Mouse (Mus musculus): Measurements from ENCODE around the gene Rhoa.
"Not testable (repeated sequence)": the region's sequence is repeated elsewhere in the genome, so short reads cannot be mapped to it uniquely, and the experiment has no call there.

Rhoa gene

DNA sequence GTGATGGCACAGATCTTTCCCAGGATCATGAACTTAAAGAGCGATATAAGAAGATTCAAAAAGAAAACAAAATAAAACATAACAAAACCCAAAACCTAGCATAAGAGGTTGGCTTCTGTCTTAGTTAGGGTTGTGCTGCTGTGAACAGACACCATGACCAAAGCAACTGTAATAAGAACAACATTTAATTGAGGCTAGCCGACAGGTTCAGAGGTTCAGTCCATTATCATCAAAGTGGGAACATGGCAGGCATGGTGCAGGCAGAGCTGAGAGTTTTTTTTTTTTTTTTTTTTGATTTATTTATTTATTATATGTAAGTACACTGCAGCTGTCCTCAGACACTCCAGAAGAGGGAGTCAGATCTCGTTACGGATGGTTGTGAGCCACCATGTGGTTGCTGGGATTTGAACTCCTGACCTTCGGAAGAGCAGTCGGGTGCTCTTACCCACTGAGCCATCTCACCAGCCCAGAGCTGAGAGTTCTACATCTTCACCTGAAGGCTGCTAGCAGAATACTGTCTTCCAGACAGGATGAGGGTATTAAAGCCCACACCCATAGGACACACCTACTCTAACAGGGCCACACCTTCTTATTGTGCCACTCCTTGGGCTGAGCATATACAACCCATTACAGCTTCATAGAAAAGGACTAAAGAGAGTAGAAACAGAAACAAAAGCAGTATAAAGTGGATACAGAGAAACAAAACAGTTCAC, 18.2 kb upstream of the Rhoa start:
- DNase-seq (ENCODE audit: low spot score in 2 of 2), result not testable (repeated sequence)

DNA sequence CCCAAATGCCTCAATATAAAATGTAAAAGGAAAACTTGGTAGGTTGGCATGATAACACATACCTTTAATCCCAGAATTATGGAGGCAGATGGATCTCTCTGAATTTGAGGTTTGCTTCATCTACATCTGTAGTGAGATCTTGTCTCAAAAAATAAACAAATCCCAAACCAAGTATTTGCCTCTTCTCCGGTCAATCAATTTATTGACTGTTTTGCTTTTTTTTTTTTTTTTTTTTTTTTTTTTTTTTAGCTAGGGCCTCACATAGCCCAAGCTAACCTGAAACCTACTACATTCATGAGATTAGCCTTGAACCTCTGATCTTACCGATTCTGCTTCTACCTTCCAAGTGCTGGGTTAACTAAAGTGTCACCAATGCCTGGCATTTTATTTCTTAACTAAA, 16.6 kb upstream of the Rhoa start:
- DNase-seq (ENCODE audit: low spot score in 2 of 2), result no peak

DNA sequence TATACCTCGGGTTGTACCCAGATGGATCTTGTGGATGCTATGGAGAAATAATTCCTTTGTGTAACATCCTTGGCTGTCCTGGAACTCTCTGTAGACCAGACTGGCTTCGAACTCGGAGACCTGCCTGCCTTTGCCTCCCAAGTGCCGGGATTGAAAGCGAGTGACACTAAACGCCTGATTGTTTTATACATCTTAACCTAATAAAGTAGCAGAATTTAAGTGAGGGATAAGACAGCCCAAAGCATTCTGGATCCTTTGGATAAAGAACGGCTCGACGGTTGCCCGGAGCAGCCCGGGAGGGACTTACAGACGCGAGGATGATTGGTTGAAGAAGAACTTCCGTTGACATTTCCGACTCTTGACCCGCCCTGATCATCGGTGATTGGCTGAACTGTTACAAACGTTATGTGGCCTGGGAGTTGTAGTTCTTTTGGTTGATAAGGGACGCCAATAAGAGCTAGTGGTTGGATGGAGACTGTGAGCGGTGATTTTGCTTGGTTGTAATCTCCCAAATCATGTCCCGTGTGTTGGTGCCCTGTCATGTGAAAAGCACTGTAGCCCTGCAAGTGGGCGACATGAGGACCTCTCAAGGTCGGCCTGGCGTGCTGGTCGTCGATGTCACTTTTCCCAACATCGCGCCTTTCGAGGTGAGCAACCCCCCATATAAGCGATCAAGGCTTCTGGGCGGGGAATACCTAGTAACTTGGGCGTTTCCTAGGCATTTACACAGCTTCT, 15.7 kb upstream of the Rhoa start, which contains the start of gene Nicn1:
Gene Nicn1 (plus strand): TSS at position 414 of the 735 bp plus-strand sequence.
- peak; percentile 83 to 84 for DNase-seq (ENCODE audit: low spot score in 2 of 2)

DNA sequence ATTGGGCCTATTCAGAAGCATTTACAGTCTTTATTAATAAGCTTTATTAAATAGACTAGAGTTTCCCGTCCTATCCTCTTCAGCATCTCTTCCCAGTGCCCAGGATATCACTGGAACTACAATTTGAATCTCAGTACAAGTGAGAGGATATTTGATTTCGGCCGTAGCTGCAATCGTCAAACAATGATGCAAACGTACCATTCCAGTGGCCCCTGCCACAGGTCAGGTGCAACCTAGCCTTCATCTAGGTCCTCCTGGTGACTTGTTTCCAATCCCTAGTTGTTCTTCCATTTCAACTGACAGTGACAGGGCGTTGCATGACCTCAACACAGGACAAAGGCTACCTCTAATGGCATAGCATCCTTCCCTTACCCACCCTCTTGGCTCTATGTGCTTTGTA, 15.2 kb upstream of the Rhoa start:
- no peak for DNase-seq (ENCODE audit: low spot score in 2 of 2)

DNA sequence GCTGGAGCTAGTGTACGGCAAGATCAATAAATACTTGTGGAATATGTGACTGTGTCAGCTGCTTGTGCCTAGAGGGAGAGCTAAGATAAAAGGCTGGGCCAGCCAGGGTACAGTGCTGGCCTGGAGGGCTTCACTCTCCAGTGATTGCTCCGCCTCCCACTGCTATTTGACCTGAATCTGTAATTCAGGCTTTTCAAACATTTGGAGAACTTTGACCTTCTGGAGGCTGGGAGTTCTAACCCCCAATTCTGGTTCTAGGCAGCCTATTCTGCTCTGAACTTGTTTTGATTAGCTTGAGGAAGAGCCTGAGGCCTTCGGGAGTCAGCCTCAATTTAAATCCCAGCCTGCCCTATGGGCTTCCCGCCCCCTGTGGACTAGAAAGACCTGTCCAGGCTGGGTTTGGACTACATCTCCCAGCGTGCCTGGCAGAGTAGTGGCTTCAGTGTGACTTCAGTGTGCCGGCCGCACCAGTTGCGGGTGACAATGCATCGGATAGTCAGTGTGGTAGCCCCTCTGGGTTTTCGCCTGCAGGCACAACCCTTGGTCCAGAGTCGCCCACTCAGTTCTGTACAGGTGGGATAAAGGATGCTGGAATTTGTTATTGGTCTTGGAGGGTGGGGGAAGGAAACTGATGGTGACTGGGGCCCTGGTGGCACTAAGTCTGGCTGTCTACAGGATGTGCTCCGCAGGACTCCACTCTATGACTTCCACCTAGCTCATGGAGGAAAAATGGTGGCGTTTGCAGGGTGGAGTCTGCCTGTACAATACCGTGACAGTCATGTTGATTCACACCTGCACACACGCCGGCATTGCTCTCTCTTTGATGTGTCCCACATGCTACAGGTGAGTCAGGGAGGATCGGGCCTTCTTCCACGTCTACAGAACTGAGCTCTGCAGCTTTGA, 9.2 kb upstream of the Rhoa start, which contains the start of gene Amt:
Gene Amt (plus strand): TSS at position 401 of the 903 bp plus-strand sequence.
- DNase-seq (ENCODE audit: low spot score in 2 of 2), result no peak

DNA sequence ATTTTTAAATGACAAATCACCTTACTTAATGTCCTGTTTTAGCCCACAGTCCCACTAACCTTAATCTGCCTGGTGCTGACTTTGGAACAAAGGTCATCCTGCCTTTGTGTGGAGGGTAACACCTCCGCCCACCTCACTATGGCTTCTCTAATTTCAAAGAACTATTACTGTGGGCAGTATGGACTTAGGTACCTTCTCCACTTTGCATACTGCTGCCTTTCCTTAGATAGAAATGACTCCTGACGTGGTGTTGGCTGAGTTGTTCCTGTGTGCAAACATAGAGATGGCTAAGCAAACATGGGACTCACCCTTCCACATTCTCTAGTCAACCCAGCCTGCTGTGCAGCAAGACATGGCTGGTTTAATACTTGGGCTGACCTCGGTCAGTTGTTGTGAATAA, 4.1 kb upstream of the Rhoa start:
- DNase-seq (ENCODE audit: low spot score in 2 of 2), result no peak

DNA sequence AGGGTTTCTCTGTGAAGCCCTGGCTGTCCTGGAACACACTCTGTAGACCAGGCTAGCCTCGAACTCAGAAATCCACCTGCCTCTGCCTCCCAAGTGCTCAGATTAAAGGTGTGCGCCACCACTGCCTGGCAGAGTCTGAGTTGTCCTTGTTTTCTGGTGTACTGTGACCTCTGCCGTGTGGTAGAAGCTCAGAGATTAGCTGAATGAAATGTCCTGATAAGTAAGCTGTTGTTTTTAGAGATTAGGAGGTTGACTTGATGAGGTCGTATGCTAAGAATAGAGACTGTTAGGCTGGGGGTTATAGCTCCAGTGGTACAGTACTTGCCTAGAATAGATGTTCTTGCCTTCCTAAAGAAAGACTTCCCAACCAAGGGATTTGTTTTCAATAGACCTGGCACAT, 1.2 kb upstream of the Rhoa start:
- no peak for DNase-seq (ENCODE audit: low spot score in 2 of 2)

DNA sequence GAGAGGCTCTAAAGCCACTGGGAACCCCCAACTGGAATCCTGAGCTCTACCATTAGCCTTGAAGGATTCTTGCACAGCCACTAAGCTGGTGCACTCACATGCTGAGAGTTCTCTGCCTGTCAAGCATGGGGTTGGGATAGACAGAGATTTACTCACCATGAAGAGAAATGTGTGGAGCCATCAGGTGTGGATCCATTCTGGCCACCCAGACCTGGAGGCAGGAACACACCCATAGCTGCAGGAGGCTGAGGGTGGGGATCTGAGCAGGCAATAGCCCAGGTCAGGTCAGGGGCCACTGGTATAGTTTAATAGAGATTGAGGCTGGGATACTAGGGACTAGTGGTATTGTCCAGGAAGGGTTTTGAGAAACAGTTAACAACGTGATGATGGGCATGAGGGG, 759 bp upstream of the Rhoa start:
- DNase-seq (ENCODE audit: low spot score in 2 of 2), result no peak

DNA sequence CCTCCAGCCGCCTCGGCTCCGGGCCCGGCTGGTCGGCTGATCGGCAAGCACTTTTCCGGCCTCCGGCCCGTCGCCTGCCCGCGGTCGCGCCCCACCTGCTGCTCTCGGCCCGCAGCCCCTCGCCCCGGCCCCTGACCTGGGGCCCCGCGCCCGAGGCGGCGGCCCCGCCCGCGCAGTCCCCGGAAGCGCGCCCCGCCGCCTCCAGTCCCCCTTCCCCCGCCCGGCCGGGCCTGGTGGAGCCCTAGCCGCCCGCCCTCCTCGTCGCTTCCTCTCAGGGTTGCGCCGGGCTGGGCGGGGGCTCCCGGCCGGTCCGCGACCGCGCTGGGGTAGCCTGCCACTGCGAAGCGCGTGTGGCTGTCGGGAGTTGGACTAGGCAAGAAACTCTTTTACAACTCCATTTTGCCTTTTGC, 647 bp downstream of the Rhoa start:
- peak; percentile 78 to 86 for DNase-seq (ENCODE audit: low spot score in 2 of 2)

DNA sequence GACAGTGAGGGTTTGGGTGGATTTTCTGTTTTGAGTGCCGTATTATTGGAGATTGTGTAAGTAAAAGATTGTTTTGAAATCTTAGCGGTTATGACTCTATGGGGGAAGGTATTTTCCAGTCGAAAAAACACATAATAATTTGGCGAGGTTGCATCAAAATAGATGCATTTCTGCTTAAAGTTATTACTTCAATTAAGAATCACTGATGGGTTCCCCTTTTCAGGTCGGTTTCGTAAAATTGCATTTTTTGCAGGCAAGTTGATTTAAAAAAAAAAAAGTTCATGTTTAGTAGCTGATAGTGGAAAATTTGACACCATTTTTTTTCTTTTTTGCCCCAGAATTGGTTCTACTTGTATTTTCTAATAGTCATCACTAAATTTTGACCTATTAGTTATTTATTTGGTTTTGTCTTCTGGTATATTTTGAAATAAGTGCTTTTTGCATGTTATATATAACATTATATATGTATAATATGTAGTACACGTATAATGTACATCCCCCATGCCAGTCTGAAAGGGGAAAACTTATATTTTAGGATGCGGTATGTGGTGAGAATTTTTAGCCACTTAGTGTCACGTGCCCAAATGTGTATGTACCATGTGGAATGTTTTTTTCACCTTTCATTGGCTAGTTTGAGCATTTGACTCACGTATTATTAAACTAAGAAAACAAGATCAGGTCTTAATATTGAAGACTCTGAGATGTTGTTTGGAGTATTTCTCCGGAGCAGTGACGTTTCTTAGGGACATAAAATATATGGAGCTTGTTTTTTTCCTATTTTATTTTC, 1.3 kb downstream of the Rhoa start:
- no peak for DNase-seq (ENCODE audit: low spot score in 2 of 2)

DNA sequence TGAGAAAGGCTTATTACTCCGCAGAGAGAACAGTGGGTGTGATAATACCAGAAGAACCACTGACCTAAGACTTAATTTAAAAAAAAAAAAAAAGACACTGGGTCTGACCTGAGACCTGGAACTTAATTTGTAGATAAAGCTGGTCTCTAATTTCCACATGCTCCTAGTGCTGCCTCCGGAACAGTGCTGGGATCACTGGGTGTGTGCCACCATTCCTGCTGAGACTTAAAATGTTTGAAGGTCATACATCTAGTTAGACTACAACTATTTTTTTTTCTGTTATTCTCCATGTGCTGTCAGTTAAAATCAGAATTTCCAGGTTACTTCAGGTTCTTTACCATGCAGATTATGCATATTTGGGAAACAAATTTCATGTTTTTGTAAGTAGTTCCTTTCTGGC, 2.2 kb downstream of the Rhoa start:
- no peak for DNase-seq (ENCODE audit: low spot score in 2 of 2)

DNA sequence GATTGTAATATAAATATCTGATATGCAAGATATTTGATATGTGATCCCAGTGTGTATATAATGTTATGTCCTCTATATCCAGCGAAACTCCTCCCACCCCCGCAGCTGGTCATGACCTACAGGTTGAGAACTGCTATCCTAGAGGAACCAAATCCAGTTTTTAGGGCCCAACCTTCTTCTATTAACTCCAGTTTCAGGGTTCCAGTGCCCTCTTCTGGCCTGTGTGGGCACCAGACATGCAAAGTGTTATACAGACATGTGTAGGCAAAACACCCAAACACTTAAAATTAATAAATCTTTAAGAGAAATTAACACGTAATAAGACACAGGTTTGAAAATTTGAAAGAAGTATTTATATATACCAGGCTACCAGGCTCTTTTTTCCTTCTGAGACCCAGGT, 11.6 kb downstream of the Rhoa start:
- DNase-seq (ENCODE audit: low spot score in 2 of 2), result no peak

DNA sequence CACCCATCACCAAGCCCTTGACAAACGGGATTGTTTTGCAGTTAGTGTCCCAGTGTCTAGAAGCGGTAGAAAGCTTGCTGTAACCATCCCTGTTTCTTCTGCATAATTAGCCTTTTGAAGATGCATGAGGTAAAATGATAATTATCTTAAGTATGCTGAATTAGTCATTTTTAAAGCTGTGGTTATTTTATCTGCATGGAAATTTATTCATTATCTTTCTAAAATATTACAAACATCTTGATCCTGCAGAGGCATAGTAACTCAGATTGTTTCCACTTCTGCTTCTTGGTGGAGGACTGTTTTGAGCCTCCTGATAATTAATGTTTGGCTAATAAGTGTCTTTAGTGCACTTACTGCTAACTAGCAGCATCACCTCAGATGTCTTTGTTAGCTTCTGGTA, 12.5 kb downstream of the Rhoa start:
- DNase-seq (ENCODE audit: low spot score in 2 of 2), result no peak

DNA sequence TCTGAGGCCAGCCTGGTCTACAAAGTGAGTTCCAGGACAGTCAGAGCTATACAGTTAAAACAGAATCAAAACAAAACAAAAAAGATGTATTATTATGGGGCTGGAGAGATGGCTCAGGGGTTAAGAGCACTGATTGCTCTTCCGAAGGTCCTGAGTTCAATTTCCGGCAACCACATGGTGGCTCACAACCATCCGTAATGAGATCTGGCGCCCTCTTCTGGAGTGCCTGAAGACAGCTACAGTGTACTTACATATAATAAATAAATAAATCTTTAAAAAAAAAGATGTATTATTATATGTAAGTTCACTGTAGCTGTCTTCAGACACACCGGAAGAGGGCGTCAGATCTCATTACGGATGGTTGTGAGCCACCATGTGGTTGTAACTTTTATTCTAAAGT, 16.1 kb downstream of the Rhoa start:
- not testable (repeated sequence) for DNase-seq (ENCODE audit: low spot score in 2 of 2)

DNA sequence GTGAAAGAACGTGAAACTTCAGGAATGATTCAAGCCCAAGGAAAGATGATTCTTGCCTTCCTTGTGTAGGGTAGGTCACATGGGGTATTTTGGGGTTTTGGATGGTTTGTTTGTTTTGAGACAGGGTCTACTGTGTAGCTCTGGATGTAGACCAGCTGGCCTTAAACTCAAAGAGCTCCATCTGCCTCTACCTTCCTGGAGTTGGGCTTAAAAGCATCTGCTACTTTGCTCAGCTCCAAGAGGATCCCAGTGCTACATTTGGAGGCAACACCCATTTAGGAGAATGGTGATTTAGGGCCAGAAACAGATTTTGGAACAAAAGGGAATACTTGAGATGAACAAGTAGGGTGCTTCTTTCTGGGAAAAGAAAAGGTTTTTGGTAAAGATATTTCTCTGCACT, 18.9 kb downstream of the Rhoa start:
- DNase-seq (ENCODE audit: low spot score in 2 of 2), result no peak

DNA sequence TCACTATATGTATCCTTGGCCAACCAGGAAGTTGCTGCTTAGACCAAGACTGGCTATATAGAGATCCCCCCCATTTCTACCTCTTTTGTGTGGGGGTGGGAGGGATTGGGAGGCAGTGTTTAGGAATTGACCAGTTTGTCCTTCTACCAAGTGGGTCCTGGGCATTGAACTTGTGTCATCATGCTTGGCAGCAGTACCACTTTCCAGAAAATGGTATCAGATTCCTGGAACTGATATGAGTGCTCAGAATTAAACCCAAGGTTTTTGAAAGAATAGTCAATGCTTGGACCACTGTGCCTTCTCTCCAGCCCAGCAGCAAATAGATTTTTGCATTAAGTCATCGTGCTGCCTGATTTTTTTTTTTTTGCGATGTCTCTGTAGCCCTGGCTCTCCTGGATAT, 19.9 kb downstream of the Rhoa start:
- no peak for DNase-seq (ENCODE audit: low spot score in 2 of 2)

DNA sequence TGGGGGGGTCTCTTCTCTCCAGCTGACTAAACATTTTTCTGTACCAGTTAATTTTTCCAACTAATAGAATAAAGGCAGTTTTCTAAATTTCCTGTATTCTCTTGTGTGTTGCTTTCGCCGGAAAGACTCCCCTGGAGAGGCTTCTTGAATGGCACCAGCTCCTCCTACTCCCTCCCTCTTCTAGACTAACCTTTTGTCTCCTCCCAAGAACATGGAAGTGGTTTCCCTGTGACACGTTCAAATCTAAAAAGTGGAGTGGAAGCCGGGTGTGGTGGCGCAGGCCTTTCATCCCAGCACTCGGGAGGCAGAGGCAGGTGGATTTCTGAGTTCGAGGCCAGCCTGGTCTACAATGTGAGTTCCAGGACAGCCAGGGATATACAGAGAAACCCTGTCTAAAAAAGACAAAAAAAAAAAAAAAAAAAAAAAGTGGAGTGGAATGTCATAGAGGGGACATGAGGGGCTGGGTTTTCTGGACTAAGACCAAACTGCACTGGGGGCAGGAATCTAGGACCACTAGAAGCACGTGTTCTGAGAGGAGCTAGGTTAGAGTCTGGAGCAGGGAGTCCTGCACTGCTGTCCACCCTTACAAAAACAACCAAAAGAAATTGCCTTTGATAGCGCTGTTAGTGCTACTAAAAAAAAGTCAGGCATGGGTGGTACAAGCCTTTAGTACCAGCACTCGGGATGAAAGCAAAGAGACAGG, 32.1 kb downstream of the Rhoa start:
- DNase-seq (ENCODE audit: low spot score in 2 of 2), result no peak

DNA sequence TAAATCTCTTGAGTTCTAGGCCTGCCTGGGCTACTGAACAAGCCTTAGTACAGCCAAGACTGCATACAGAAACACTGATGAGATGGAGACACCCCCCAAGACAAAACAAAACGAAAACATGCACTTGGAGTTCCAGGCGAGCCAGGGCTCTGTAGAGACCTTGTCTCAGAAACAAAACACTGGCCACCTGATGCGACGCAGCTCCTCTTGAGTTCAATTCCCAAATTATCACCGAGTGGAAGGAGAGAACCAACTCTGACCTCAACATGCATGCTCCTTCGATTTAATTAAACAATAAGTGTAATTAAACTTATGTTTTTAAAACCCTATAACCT, 32.6 kb downstream of the Rhoa start:
- DNase-seq (ENCODE audit: low spot score in 2 of 2), result no peak

DNA sequence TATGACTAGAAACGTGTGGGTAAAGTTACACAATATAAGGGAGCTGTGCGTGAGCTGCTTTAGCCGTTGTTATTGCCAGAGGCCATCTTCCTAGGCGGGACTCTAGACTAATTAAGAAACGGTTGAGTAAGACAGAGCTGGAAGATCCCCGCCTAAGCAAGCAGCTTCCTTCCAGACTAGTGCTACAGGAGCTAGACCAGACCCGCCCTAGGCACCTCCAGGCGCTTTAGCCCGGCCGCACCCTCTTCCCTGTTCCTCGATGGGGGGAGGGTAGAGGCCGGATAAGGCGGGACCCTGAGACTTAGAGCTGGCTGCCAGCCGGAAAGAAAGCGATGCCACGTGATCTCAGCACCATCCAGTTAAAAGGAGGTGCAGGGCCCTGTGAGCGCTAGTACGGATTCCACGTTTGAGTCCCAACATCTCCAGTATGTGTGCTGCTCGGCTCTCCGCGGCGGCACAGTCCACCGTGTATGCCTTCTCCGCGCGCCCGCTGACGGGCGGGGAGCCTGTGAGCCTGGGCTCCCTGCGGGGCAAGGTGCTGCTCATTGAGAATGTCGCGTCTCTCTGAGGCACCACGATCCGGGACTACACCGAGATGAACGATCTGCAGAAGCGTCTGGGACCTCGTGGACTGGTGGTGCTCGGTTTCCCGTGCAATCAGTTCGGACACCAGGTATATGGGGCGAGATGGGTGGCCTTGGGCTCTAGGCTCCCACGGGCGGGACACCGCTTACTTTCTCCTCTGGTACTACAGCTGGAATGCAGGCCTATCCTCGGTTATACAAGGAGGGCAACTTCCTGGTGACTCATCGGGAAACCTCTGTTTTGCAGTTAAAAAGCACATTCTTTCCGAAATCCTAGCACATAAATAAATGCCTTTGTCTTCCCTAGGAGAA, 33.2 kb downstream of the Rhoa start, which contains the start of gene Gpx1:
Gene Gpx1 (plus strand): TSS at position 18 of the 896 bp plus-strand sequence.
- DNase-seq (ENCODE audit: low spot score in 2 of 2), result peak; percentile 86 to 88

DNA sequence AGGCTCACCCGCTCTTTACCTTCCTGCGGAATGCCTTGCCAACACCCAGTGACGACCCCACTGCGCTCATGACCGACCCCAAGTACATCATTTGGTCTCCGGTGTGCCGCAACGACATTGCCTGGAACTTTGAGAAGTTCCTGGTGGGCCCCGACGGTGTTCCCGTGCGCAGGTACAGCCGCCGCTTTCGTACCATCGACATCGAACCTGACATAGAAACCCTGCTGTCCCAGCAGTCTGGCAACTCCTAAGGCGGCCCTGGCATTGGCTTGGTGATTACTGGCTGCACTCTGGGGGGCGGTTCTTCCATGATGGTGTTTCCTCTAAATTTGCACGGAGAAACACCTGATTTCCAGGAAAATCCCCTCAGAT, 33.9 kb downstream of the Rhoa start:
- DNase-seq (ENCODE audit: low spot score in 2 of 2), result peak; percentile 13 to 18

Measured in thymus, postnatal 10 days (tissue).